Mouse (Mus musculus) stomach, postnatal 0 days (tissue): ENCODE data around the gene Vapb. TPM values are rescaled to one million over a fixed set of nuclear protein-coding genes. Genes with fewer than 3 reads are reported as not detected.

Experiments
- ATAC-seq: fragments of 200-750 bp; cut with Nextera tagmentation; 2 replicates; pipeline ENCODE4 v1.8.0; 2017; ENCODE audit not compliant: low FRiP score, low TSS enrichment
- DNase-seq: peaks from one replicate; pipeline ENCODE4 v3.0.0-alpha.2; 2016; ENCODE audit warnings: low spot score
- H3K27ac ChIP-seq: fragments of 300-500 bp; sonication (generic); replicated peaks from 2 replicates; pipeline ENCODE4 v1.5.1; 2014; ENCODE audit warnings: mild to moderate bottlenecking, control low read depth
- H3K27me3 ChIP-seq: fragments of 300-500 bp; sonication (generic); 2 replicates; pipeline ENCODE4 v1.6.1; 2014; ENCODE audit warnings: low read length; ENCODE audit not compliant: control insufficient read depth, insufficient read depth
- H3K36me3 ChIP-seq: fragments of 300-500 bp; sonication (generic); 2 replicates; pipeline ENCODE4 v1.6.1; 2014; ENCODE audit warnings: low read length, mixed read lengths; ENCODE audit not compliant: control insufficient read depth, insufficient read depth
- H3K4me1 ChIP-seq: fragments of 300-500 bp; sonication (generic); replicated peaks from 2 replicates; pipeline ENCODE4 v1.6.1; 2014; ENCODE audit warnings: antibody characterized with exemption; ENCODE audit not compliant: control insufficient read depth, insufficient read depth
- H3K4me2 ChIP-seq: fragments of 300-500 bp; sonication (generic); replicated peaks from 2 replicates; pipeline ENCODE4 v1.6.1; 2014; ENCODE audit warnings: low read depth, mild to moderate bottlenecking, control low read depth, moderate library complexity
- H3K4me3 ChIP-seq: fragments of 300-500 bp; sonication (generic); 2 replicates; pipeline ENCODE4 v1.5.1; 2014; ENCODE audit warnings: low read depth, low read length, control low read depth
- H3K9ac ChIP-seq: fragments of 300-500 bp; sonication (generic); 2 replicates; pipeline ENCODE4 v1.6.1; 2014; ENCODE audit warnings: mild to moderate bottlenecking, low read length, control low read depth, mixed read lengths
- H3K9me3 ChIP-seq: fragments of 300-500 bp; sonication (generic); 2 replicates; pipeline ENCODE4 v1.6.1; 2016; ENCODE audit warnings: low read length; ENCODE audit not compliant: control insufficient read depth
- CTCF ChIP-seq: IDR thresholded peaks from 2 replicates; pipeline ENCODE4 v1.5.1; 2016; ENCODE audit warnings: antibody characterized with exemption, low read depth, mild to moderate bottlenecking, moderate library complexity
- EP300 ChIP-seq: optimal IDR thresholded peaks from 2 replicates; pipeline ENCODE3; 2016; ENCODE audit warnings: antibody characterized with exemption
- WGBS: fragments of 180-500 bp; shearing (Covaris S2); extraction: QIAGEN DNeasy Blood & Tissue Kit; methylation state at CpG from one replicate; pipeline ENCODE4 v1.1.7; 2014; 5-methylcytosine and 5-hydroxymethylcytosine counted together
- polyA plus RNA-seq: library from polyadenylated mRNA; unstranded; fragments of >200 nt; fragmentation: Nextera tagmentation; extraction: Ambion mirVana; gene quantifications from 2 replicates; pipeline ENCODE4 v1.2.1, GENCODE M21; 2015

Gene Vapb
- polyA plus RNA-seq, 1 experiment from 2014 or later, result 11.1 TPM

DNA sequence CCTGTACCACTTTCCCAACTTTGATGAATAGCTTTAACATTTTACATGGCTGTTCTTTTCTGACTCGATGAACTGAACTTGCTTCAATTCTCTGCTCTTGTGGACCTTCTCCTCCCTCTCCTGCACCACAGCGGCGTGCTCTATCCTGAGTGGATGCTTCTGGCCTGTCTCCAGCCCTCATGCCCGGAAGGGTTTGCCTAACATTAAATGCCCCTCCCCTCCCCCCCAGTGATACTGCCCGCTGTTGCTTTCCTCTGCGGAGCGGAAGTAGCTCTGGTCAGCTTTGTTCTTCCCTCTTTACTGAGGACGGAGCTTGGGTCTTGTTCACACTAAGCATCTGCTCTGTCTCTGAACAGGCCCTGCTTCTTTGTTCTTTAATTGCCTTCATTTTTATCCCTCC, 34.4 kb downstream of the Vapb start:
- no peaks in the 10 kb centered on the region for H3K27me3 ChIP-seq
- no peaks in the 10 kb centered on the region for H3K9me3 ChIP-seq
- 61% methylated on average over 8 of the region's 8 CpGs for WGBS
- no peak overlapping the region for H3K27ac ChIP-seq
- no peaks in the 10 kb centered on the region for H3K4me1 ChIP-seq
- ATAC-seq (0 out of 2 replicates have a peak, but pooled peaks have one; percentile 18), DNase-seq (no peak)
- H3K4me3 ChIP-seq, result no peak overlapping the region
- no peak for TF ChIP-seq CTCF
- TF ChIP-seq EP300, result no peak
- H3K4me2 ChIP-seq, result no peak overlapping the region
- no peak overlapping the region for H3K9ac ChIP-seq
- no peaks in the 10 kb centered on the region for H3K36me3 ChIP-seq

DNA sequence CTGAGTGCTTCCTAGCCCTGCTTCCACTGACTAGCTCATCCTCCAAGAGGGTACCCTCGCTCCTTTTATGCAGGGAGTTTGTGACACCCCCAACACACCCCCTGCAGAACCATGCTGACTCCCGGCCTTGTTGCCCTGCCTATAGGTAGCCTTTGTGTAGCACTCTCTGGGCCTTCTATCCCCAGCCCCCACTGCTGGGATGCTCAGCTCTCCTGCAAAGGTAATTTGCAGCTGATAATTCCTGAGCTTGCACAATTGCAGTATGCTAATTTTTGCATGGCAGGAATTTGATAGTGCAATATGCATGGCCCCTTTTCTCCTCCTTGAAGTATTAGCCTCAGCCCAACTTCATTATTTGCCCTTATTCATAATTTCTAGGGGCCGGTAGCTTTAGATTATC, 38.2 kb downstream of the Vapb start:
- Histone ChIP-seq H3K4me1 (no peaks in the 10 kb centered on the region), H3K27me3 (no peaks in the 10 kb centered on the region), H3K9me3 (no peaks in the 10 kb centered on the region), H3K27ac (no peak overlapping the region), H3K9ac (no peak overlapping the region), H3K4me2 (no peak overlapping the region), H3K36me3 (peaks cover 8% of the 10 kb centered on the region; the same call in 1 of the 2 replicates), H3K4me3 (no peak overlapping the region)
- 81% methylated on average over 3 of the region's 3 CpGs for WGBS
- TF ChIP-seq CTCF (no peak), EP300 (no peak)
- DNase-seq (no peak), ATAC-seq (no peak)

DNA sequence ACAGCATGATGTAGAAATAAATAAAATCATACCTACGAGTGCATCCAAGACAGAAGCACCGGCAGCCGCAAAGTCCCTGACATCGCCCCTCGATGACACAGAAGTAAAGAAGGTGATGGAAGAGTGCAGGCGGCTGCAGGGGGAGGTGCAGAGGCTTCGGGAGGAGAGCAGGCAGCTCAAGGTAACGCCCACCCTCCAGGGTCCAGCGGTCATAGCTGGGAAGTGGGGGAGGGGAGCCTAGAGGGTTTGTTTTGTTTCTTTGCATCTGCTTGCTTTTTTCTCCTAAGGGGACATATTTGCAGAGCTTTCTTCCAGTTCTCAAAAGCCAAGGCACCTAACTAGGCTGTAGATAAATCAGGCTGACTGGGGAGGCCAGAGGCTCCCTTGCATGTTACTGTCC, 38.8 kb downstream of the Vapb start:
- no peak for DNase-seq
- TF ChIP-seq CTCF (no peak), EP300 (no peak)
- Histone ChIP-seq H3K4me2 (no peak overlapping the region), H3K4me3 (no peak overlapping the region), H3K4me1 (no peaks in the 10 kb centered on the region), H3K9me3 (no peaks in the 10 kb centered on the region), H3K9ac (no peak overlapping the region), H3K27ac (no peak overlapping the region), H3K27me3 (no peaks in the 10 kb centered on the region), H3K36me3 (peaks cover 8% of the 10 kb centered on the region; the same call in 1 of the 2 replicates)
- 46% methylated on average over 9 of the region's 9 CpGs for WGBS
- no peak for ATAC-seq

DNA sequence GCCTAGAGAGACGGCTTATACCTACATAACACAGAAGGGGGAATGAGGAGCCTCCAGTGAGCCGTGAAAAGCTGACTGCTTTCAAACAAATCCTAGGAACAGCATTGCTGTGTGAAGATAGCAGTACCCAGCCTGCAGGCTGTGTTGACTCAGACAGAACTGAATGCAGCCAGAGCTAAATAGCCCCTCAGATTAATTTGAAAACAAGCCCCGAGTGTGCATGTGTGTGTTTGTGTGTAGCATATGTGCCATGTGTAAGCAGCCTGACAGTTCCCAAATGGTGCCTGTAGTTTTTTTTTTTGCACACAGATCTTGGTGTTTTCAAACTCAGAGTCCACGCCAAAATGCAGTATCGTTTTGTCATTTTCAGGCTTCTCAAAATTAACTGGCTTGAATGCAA, 43.6 kb downstream of the Vapb start:
- Histone ChIP-seq H3K4me2 (no peak overlapping the region), H3K4me3 (no peak overlapping the region), H3K27ac (no peak overlapping the region), H3K4me1 (no peaks in the 10 kb centered on the region), H3K36me3 (peaks cover 8% of the 10 kb centered on the region), H3K9me3 (no peaks in the 10 kb centered on the region), H3K27me3 (no peaks in the 10 kb centered on the region), H3K9ac (no peak overlapping the region)
- ATAC-seq, result no peak
- TF ChIP-seq EP300 (no peak), CTCF (no peak)
- DNase-seq, result no peak
- 61% methylated on average over 5 of the region's 5 CpGs for WGBS

DNA sequence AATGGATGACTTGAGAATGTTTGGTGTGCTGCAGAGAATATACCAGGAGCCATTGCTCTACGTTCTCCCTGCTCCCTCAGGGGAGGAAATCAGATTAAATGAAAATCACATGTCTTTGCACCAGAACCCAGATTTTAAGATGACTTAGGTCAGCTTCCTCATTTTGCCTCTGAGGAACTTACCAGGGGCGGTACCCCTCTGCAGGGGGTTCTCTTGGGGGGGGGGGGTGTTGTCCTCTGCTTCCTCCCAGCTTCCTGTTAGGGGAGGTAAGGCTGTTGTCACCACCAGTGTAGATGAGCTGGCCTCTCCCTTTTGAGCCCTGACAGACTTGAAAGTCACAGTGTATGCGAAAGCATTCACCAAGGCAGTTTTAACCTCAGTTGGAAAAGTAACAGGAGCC, 47.1 kb downstream of the Vapb start:
- Histone ChIP-seq H3K9ac (no peak overlapping the region), H3K27ac (no peak overlapping the region), H3K4me3 (no peak overlapping the region), H3K36me3 (no peaks in the 10 kb centered on the region; the same call in 1 of the 2 replicates), H3K4me1 (no peaks in the 10 kb centered on the region), H3K9me3 (no peaks in the 10 kb centered on the region), H3K27me3 (no peaks in the 10 kb centered on the region), H3K4me2 (no peak overlapping the region)
- no peak for DNase-seq
- no peak for ATAC-seq
- WGBS, result 78% methylated on average over 3 of the region's 3 CpGs
- no peak for TF ChIP-seq EP300
- TF ChIP-seq CTCF, result no peak

DNA sequence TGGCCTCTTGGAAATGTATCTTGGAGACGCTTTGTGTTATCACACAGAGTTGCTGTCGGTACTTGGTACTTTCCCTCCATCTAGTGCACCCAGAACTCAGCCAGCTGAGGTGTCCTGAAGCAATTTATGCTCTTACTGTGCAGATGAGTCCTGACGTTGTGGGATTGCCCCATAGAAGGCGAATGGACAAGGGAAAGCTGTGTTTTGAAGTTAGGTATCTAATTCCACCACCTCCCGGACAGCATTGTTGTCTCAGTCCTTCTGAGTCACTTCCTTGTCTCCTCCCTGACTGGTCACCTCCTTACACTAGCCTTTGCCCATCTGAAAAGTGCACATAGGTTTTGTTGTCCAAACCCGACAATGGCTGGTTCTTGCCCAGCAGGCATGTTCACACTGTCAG, 47.6 kb downstream of the Vapb start:
- Histone ChIP-seq H3K36me3 (no peaks in the 10 kb centered on the region; the same call in 1 of the 2 replicates), H3K27ac (no peak overlapping the region), H3K27me3 (no peaks in the 10 kb centered on the region), H3K4me1 (peaks cover 2% of the 10 kb centered on the region; the same call in 1 of the 2 replicates), H3K4me2 (no peak overlapping the region), H3K4me3 (no peak overlapping the region), H3K9me3 (no peaks in the 10 kb centered on the region), H3K9ac (no peak overlapping the region)
- DNase-seq (no peak), ATAC-seq (no peak)
- TF ChIP-seq CTCF (no peak), EP300 (no peak)
- WGBS, result 74% methylated on average over 6 of the region's 6 CpGs
